Mouse (Mus musculus): Measurements from ENCODE around the gene Prr36. TPM values are rescaled to one million over a fixed set of nuclear protein-coding genes. Genes with fewer than 3 reads are reported as not detected.

Prr36 gene
- polyA plus RNA-seq, 1 experiment from 2014 or later: 37.5 TPM

DNA sequence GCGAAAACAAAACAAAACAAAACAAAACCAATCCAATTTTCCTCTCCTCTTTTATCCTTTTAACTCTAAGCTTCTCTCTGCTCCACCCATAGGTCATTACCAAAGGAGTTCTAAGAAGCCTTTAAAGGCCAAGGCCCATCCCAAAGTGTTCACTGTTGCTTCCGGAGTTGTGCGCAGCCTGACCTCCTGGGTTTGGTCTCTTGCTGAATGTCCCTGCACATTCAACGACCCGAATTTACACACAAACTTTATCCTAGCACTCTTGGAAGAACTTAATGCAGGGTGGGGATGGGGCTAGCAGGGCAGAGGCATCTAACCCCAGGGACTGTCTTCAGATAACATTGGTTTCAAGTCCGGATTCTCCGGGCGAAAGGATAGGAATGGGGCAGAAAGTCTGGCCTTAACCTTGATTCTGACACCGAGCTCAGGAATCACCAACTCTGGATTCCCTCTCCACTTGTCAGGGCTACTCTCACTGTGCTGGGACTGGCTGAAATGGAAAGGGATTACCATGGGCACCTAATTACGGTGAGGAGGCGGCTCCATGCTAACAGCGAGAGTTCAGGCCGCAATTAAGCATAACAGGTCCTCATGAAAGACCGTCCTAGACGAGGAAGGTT is 20.7 kb upstream of the Prr36 start:
- peak overlapping the region; percentile 87 for H3K4me2 ChIP-seq
- no peaks in the 10 kb centered on the region for H3K27me3 ChIP-seq (replicated peaks)
- H3K4me3 ChIP-seq (replicated peaks): peak overlapping the region; percentile 77
- H3K27ac ChIP-seq (replicated peaks): peak overlapping the region; percentile 94
- H3K4me1 ChIP-seq: peaks cover 41% of the 10 kb centered on the region
- H3K9me3 ChIP-seq (replicated peaks): no peaks in the 10 kb centered on the region
- WGBS: 20% methylated on average over 15 of the region's 15 CpGs
- peaks cover 13% of the 10 kb centered on the region; the same call in 1 of the 2 replicates for H3K36me3 ChIP-seq
- peak; percentile 0; the same call in 1 of the 2 replicates for ATAC-seq (ENCODE audit: low FRiP score)
- H3K9ac ChIP-seq (replicated peaks): peak overlapping the region; percentile 65

- no peak for ATAC-seq (ENCODE audit: low FRiP score)
- no peaks in the 10 kb centered on the region for H3K36me3 ChIP-seq
- H3K4me1 ChIP-seq: peaks cover 7% of the 10 kb centered on the region; the same call in 1 of the 2 replicates
- H3K27me3 ChIP-seq (replicated peaks): peaks cover 22% of the 10 kb centered on the region
- H3K9me3 ChIP-seq (replicated peaks): no peaks in the 10 kb centered on the region
- no peak overlapping the region for H3K9ac ChIP-seq (replicated peaks)
- 71% methylated on average over 10 of the region's 10 CpGs for WGBS
- no peak overlapping the region for H3K4me2 ChIP-seq
- H3K27ac ChIP-seq (replicated peaks): no peak overlapping the region
- H3K4me3 ChIP-seq (replicated peaks): no peak overlapping the region
Measured at GRCm38 (mm10) chr8:4230612-4231351, 13.5 kb upstream of the Prr36 start.

- no peak overlapping the region for H3K27ac ChIP-seq (replicated peaks)
- WGBS: 80% methylated on average over 5 of the region's 5 CpGs
- ATAC-seq (ENCODE audit: low FRiP score): no peak
Measured at GRCm38 (mm10) chr8:4229784-4230183, 12.5 kb upstream of the Prr36 start.

DNA sequence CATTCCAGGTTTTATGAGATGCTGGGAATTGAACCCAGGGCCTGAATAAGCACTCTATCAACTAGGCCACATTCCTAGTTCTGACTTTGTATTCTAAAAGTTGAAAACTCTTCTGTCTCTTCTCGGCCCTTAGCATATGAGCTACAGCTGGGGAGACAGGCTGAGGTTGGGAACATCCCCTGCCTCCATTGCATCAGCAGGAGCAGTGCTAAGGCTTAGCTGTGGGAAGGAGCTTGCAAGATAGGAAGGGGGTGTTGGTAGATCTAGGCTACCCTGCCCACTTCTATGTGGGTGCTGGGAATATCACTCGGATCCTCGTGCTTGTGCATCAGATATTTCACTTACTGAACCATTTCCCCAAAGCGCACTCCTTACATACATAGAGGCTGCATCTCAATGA is 10.7 kb upstream of the Prr36 start:
- no peak for ATAC-seq (ENCODE audit: low FRiP score)
- WGBS: 95% methylated on average over 4 of the region's 4 CpGs

More at GRCm38 (mm10) chr8:4229784-4230183, 12.5 kb upstream of the Prr36 start:
- Histone ChIP-seq H3K36me3 (no peaks in the 10 kb centered on the region), H3K9ac (replicated peaks) (no peak overlapping the region), H3K4me2 (no peak overlapping the region), H3K27me3 (replicated peaks) (peaks cover 22% of the 10 kb centered on the region), H3K4me3 (replicated peaks) (no peak overlapping the region), H3K4me1 (peaks cover 7% of the 10 kb centered on the region; the same call in 1 of the 2 replicates), H3K9me3 (replicated peaks) (no peaks in the 10 kb centered on the region)

DNA sequence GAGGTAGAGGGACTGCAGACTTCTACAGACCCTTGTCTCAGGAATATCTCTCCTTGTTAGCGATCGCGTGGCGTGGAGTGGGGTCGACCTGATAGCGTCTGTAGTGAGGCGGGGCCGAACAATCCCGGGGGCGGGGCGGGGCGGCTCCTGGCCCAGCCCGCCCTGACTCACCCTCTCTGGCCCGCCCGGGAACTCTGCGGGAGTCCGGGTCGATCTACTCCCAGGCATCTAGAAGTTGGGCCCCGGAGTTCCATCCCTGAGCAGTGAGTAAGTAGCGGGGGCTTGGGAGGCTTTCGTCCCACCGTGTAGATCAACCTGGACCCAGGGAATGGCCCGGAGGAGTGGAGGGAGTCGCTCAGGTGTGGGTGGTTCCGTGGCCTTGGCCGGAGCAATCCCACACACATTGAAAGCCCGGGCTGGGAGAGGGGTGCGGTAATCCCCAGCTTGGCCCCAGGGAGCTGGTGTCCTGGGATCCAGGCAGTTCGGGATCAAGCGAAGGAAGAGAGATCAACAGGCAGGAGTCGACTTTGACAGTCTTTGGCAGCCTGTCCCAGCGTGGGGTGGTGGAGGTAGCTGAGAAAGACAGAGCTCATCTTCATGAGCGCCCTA is 9.6 kb upstream of the Prr36 start, which contains the start of gene Lrrc8e:
Gene Lrrc8e, plus strand, starts transcription at position 89 of the 609 bp plus-strand sequence.
- 5% methylated on average over 33 of the region's 33 CpGs for WGBS
- Histone ChIP-seq H3K27me3 (replicated peaks) (peaks cover 22% of the 10 kb centered on the region), H3K4me3 (replicated peaks) (no peak within 1 kb of the TSS), H3K4me2 (peak within 1 kb of the TSS; percentile 46), H3K4me1 (peaks cover 7% of the 10 kb centered on the region; the same call in 1 of the 2 replicates), H3K9ac (replicated peaks) (no peak within 1 kb of the TSS), H3K27ac (replicated peaks) (no peak within 1 kb of the TSS), H3K36me3 (no peaks in the 10 kb centered on the region), H3K9me3 (replicated peaks) (no peaks in the 10 kb centered on the region)
- 0 out of 2 replicates have a peak, but pooled peaks have one; percentile 38 for ATAC-seq (ENCODE audit: low FRiP score)

More for the DNA sequence above, 10.7 kb upstream of the Prr36 start:
- no peak overlapping the region for H3K4me3 ChIP-seq (replicated peaks)
- H3K4me1 ChIP-seq: peaks cover 7% of the 10 kb centered on the region; the same call in 1 of the 2 replicates
- H3K36me3 ChIP-seq: no peaks in the 10 kb centered on the region
- no peak overlapping the region for H3K27ac ChIP-seq (replicated peaks)
- H3K27me3 ChIP-seq (replicated peaks): peaks cover 22% of the 10 kb centered on the region
- H3K9me3 ChIP-seq (replicated peaks): no peaks in the 10 kb centered on the region
- no peak overlapping the region for H3K9ac ChIP-seq (replicated peaks)
- H3K4me2 ChIP-seq: no peak overlapping the region

DNA sequence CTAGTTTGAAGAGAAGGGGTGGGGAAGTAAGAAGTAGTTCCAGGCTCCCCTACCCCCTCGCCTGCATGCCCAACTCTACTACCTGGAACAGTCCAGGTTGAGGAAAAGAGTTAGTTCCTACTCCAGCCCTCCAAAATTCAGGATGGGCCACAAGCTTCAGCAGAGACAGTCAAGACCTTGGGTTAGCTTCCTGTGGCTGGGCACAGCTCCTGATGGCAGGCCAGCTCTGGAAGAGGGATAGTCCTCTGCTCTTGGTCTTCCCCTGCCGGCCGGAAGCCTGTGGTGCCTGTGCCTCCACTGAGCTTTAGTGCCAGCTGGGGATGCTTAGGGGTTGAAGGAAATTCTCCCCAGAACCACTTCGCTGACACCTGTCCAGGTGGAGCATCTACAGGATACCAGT is 9.1 kb upstream of the Prr36 start:
- Histone ChIP-seq H3K4me1 (peaks cover 7% of the 10 kb centered on the region; the same call in 1 of the 2 replicates), H3K27me3 (replicated peaks) (peaks cover 22% of the 10 kb centered on the region), H3K4me3 (replicated peaks) (no peak overlapping the region), H3K9me3 (replicated peaks) (no peaks in the 10 kb centered on the region), H3K27ac (replicated peaks) (no peak overlapping the region), H3K36me3 (no peaks in the 10 kb centered on the region), H3K4me2 (peak overlapping the region; percentile 46), H3K9ac (replicated peaks) (no peak overlapping the region)
- 0 out of 2 replicates have a peak, but pooled peaks have one; percentile 31 for ATAC-seq (ENCODE audit: low FRiP score)
- WGBS: 23% methylated on average over 4 of the region's 4 CpGs

DNA sequence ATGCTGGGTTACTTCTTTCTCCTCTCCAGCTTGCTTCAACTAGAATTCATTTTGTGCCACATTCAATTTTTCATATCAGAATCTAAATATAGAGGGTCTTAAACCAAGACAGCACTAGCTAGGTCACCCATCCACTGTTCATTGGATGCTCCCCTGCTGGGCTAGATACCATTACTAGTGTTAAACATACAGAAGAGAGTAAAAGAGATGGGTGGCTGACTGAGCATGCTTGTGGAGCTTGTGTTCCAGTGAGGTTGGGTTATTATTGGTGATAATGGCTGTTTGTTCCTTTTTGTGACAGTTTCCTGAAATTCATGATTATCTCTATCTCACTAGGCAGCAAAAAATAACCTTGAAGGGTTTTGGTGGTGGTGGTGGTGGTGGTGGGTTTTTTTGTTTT is 4.8 kb upstream of the Prr36 start:
- ATAC-seq (ENCODE audit: low FRiP score): no peak
- Histone ChIP-seq H3K4me1 (peaks cover 14% of the 10 kb centered on the region), H3K4me3 (replicated peaks) (no peak overlapping the region), H3K27me3 (replicated peaks) (peaks cover 11% of the 10 kb centered on the region), H3K36me3 (no peaks in the 10 kb centered on the region), H3K4me2 (no peak overlapping the region), H3K9me3 (replicated peaks) (no peaks in the 10 kb centered on the region), H3K9ac (replicated peaks) (no peak overlapping the region), H3K27ac (replicated peaks) (no peak overlapping the region)

DNA sequence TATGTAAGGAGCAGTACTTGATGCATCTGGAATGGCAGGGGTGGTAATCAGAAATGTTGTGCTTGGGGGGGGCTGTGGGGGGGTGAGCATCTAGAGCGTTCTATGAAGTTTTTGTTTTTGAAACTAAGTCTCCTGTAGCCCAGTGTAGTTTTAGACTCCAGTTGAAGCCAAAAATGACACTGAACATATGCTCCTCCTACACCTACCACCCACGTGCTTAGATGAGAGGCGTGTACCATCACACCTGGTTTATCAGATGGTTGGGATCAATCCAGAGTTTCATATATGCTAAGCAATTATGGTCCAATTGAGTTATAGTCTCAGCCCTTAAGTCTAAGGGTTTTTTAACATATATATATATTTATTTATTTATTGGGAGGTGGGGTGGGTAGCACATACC is 2.4 kb upstream of the Prr36 start:
- ATAC-seq (ENCODE audit: low FRiP score): no peak
- no peaks in the 10 kb centered on the region for H3K36me3 ChIP-seq
- WGBS: 95% methylated on average over 3 of the region's 3 CpGs
- H3K9me3 ChIP-seq (replicated peaks): no peaks in the 10 kb centered on the region
- no peaks in the 10 kb centered on the region for H3K27me3 ChIP-seq (replicated peaks)
- no peak overlapping the region for H3K27ac ChIP-seq (replicated peaks)
- H3K4me3 ChIP-seq (replicated peaks): no peak overlapping the region
- no peak overlapping the region for H3K4me2 ChIP-seq
- H3K9ac ChIP-seq (replicated peaks): no peak overlapping the region
- H3K4me1 ChIP-seq: peaks cover 23% of the 10 kb centered on the region

GRCm38 (mm10) chr8:4216296-4216695 is 963 bp downstream of the Prr36 start:
- WGBS: 6% methylated on average over 18 of the region's 18 CpGs
- Histone ChIP-seq H3K36me3 (no peaks in the 10 kb centered on the region), H3K9ac (replicated peaks) (peak overlapping the region; percentile 79), H3K4me2 (peak overlapping the region; percentile 96), H3K27me3 (replicated peaks) (no peaks in the 10 kb centered on the region), H3K9me3 (replicated peaks) (no peaks in the 10 kb centered on the region), H3K4me1 (peaks cover 46% of the 10 kb centered on the region), H3K27ac (replicated peaks) (peak overlapping the region; percentile 96), H3K4me3 (replicated peaks) (peak overlapping the region; percentile 75)
- peak; percentile 20 for ATAC-seq (ENCODE audit: low FRiP score)

- H3K27ac ChIP-seq (replicated peaks): peak overlapping the region; percentile 72
- H3K36me3 ChIP-seq: peaks cover 15% of the 10 kb centered on the region
- no peak for ATAC-seq (ENCODE audit: low FRiP score)
- peak overlapping the region; percentile 96 for H3K4me2 ChIP-seq
- peak overlapping the region; percentile 75 for H3K4me3 ChIP-seq (replicated peaks)
- H3K9me3 ChIP-seq (replicated peaks): 0 out of 2 replicates have a peak, but pooled peaks cover 3% of the 10 kb centered on the region
- peaks cover 59% of the 10 kb centered on the region for H3K4me1 ChIP-seq
- WGBS: 12% methylated on average over 33 of the region's 33 CpGs
- H3K9ac ChIP-seq (replicated peaks): peak overlapping the region; percentile 56
- H3K27me3 ChIP-seq (replicated peaks): no peaks in the 10 kb centered on the region
Measured at GRCm38 (mm10) chr8:4214006-4214980, 3.0 kb downstream of the Prr36 start.

Measured in neural tube, embryonic 15.5 days (tissue).